Mouse (Mus musculus): ENCODE data around the gene Atg101. TPM values are rescaled to one million over a fixed set of nuclear protein-coding genes. Genes with fewer than 3 reads are reported as not detected.
"Not testable (repeated sequence)": the region's sequence is repeated elsewhere in the genome, so short reads cannot be mapped to it uniquely, and the experiment has no call there.

Atg101 gene
- total RNA-seq, 2 experiments from 2014 or later = 24.7 to 25.5 TPM

GRCm38 (mm10) chr15:101308440-101309348 is 24.6 kb downstream of the Atg101 start:
- no peak for DNase-seq
- intact Hi-C loops (cut with DNase I) = no loop called here

GRCm38 (mm10) chr15:101309493-101309892 is 25.4 kb downstream of the Atg101 start:
- intact Hi-C loops (cut with DNase I) = no loop called here
- DNase-seq = no peak

- DNase-seq = no peak
- intact Hi-C loops (cut with DNase I) = no loop called here
These were observed 27.2 kb downstream of the Atg101 start for GRCm38 (mm10) chr15:101311087-101311770.

- intact Hi-C loops (cut with DNase I) = no loop called here
- DNase-seq = no peak
These were observed 27.9 kb downstream of the Atg101 start for GRCm38 (mm10) chr15:101312006-101312405.

GRCm38 (mm10) chr15:101315378-101315777 is 31.3 kb downstream of the Atg101 start:
- no peak for DNase-seq
- intact Hi-C loops (cut with DNase I) = loop anchor here (1.0 to 5.0 kb wide), 3 partner anchors 32 to 93 kb away; partner anchors contain the start of gene Grasp

- DNase-seq = peak; percentile 90 to 92
- intact Hi-C loops (cut with DNase I) = loop anchor here (1.0 to 5.0 kb wide), 3 partner anchors 33 to 94 kb away; partner anchors contain the start of gene Grasp
These were observed 31.8 kb downstream of the Atg101 start for GRCm38 (mm10) chr15:101315832-101316231.

GRCm38 (mm10) chr15:101316279-101316912 is 32.3 kb downstream of the Atg101 start:
- no peak for DNase-seq
- intact Hi-C loops (cut with DNase I) = loop anchor here (5.0 kb wide), 1 partner anchor 94 kb away; the partner anchor contains the start of gene Grasp

GRCm38 (mm10) chr15:101316913-101317813 is 33.1 kb downstream of the Atg101 start:
- intact Hi-C loops (cut with DNase I) = loop anchor here (5.0 kb wide), 1 partner anchor 95 kb away; the partner anchor contains the start of gene Grasp
- no peak for DNase-seq

GRCm38 (mm10) chr15:101317814-101318500 is 33.9 kb downstream of the Atg101 start:
- no peak for DNase-seq
- intact Hi-C loops (cut with DNase I) = loop anchor here (5.0 kb wide), 1 partner anchor 96 kb away; the partner anchor contains the start of gene Grasp

- intact Hi-C loops (cut with DNase I) = loop anchor here (5.0 kb wide), 1 partner anchor 97 kb away; the partner anchor contains the start of gene Grasp
- no peak for DNase-seq
These were observed 35.1 kb downstream of the Atg101 start for GRCm38 (mm10) chr15:101318889-101319765.

- DNase-seq = no peak
- intact Hi-C loops (cut with DNase I) = no loop called here
These were observed 36.0 kb downstream of the Atg101 start for GRCm38 (mm10) chr15:101320010-101320617.

- intact Hi-C loops (cut with DNase I) = no loop called here
- DNase-seq = no peak
These were observed 36.6 kb downstream of the Atg101 start for GRCm38 (mm10) chr15:101320618-101321041.

- intact Hi-C loops (cut with DNase I) = no loop called here
- DNase-seq = no peak
These were observed 37.1 kb downstream of the Atg101 start for GRCm38 (mm10) chr15:101321126-101321525.

GRCm38 (mm10) chr15:101322106-101322505 is 38.0 kb downstream of the Atg101 start:
- intact Hi-C loops (cut with DNase I) = no loop called here

GRCm38 (mm10) chr15:101322640-101323039 is 38.6 kb downstream of the Atg101 start:
- intact Hi-C loops (cut with DNase I) = no loop called here
- DNase-seq = no peak

More at GRCm38 (mm10) chr15:101322106-101322505, 38.0 kb downstream of the Atg101 start:
- no peak for DNase-seq

GRCm38 (mm10) chr15:101323511-101323910 is 39.4 kb downstream of the Atg101 start:
- intact Hi-C loops (cut with DNase I) = no loop called here
- no peak for DNase-seq

GRCm38 (mm10) chr15:101324409-101324808 is 40.3 kb downstream of the Atg101 start:
- intact Hi-C loops (cut with DNase I); DNase-seq: not testable (repeated sequence)

All from heart, postnatal 14 days (tissue).